Mouse (Mus musculus): ENCODE results near the gene Msl3l2.

Gene Msl3l2

GRCm38 (mm10) chr10:56106333-56106995, at the start of gene Msl3l2:
Msl3l2 (plus strand) TSS chr10:56106917.
- peak; percentile 97 for DNase-seq

- no peak for DNase-seq
These were observed 47.7 kb upstream of the Msl3l2 start for GRCm38 (mm10) chr10:56058979-56059422.

- no peak for DNase-seq
These were observed 45.4 kb upstream of the Msl3l2 start for GRCm38 (mm10) chr10:56061238-56061830.

- DNase-seq, result no peak
These were observed 44.0 kb upstream of the Msl3l2 start for GRCm38 (mm10) chr10:56062746-56063145.

- no peak for DNase-seq
These were observed 17.0 kb upstream of the Msl3l2 start for GRCm38 (mm10) chr10:56089714-56090113.

- DNase-seq, result no peak
These were observed 12.1 kb upstream of the Msl3l2 start for GRCm38 (mm10) chr10:56094586-56094985.

GRCm38 (mm10) chr10:56096757-56097156, 10.0 kb upstream of the Msl3l2 start:
- DNase-seq, result no peak

GRCm38 (mm10) chr10:56099126-56099525, 7.6 kb upstream of the Msl3l2 start:
- DNase-seq, result no peak

GRCm38 (mm10) chr10:56099641-56100310, 6.9 kb upstream of the Msl3l2 start:
- DNase-seq, result peak; percentile 65

GRCm38 (mm10) chr10:56106996-56107334, 248 bp downstream of the Msl3l2 start:
- DNase-seq, result no peak

GRCm38 (mm10) chr10:56114951-56115635, 8.4 kb downstream of the Msl3l2 start:
- DNase-seq, result peak; percentile 53

- no peak for DNase-seq
These were observed 9.0 kb downstream of the Msl3l2 start for GRCm38 (mm10) chr10:56115636-56116180.

- no peak for DNase-seq
These were observed 20.3 kb downstream of the Msl3l2 start for GRCm38 (mm10) chr10:56126972-56127371.

GRCm38 (mm10) chr10:56129642-56130041, 22.9 kb downstream of the Msl3l2 start:
- DNase-seq, result peak; percentile 15

GRCm38 (mm10) chr10:56137191-56137590, 30.5 kb downstream of the Msl3l2 start:
- no peak for DNase-seq

GRCm38 (mm10) chr10:56148920-56149319, 42.2 kb downstream of the Msl3l2 start:
- DNase-seq, result no peak

GRCm38 (mm10) chr10:56156956-56157355, 50.2 kb downstream of the Msl3l2 start:
- DNase-seq, result no peak

GRCm38 (mm10) chr10:56158207-56158606, 51.5 kb downstream of the Msl3l2 start:
- DNase-seq, result no peak

GRCm38 (mm10) chr10:56158748-56159147, 52.0 kb downstream of the Msl3l2 start:
- no peak for DNase-seq

- DNase-seq, result no peak
These were observed 57.7 kb downstream of the Msl3l2 start for GRCm38 (mm10) chr10:56164411-56164810.

GRCm38 (mm10) chr10:56165758-56166157, 59.0 kb downstream of the Msl3l2 start:
- no peak for DNase-seq
